Mouse (Mus musculus) myocyte (in vitro differentiated cells): ENCODE measurements around the gene AC140267.1.

Experiments used
- POLR2A ChIP-seq: IDR thresholded peaks from one replicate; pipeline ENCODE4 v1.6.1; 2011; ENCODE audit warnings: low read depth, mild to moderate bottlenecking, control low read depth, moderate library complexity; ENCODE audit not compliant: insufficient read length
- TCF12 ChIP-seq: IDR thresholded peaks from one replicate; pipeline ENCODE4 v1.6.1; 2011; ENCODE audit warnings: mild to moderate bottlenecking, control low read depth; ENCODE audit not compliant: poor library complexity, insufficient read depth, severe bottlenecking
- TCF3 ChIP-seq: IDR thresholded peaks from one replicate; pipeline ENCODE4 v1.6.1; 2011; ENCODE audit warnings: low read depth, control low read depth; ENCODE audit not compliant: insufficient read length

DNA sequence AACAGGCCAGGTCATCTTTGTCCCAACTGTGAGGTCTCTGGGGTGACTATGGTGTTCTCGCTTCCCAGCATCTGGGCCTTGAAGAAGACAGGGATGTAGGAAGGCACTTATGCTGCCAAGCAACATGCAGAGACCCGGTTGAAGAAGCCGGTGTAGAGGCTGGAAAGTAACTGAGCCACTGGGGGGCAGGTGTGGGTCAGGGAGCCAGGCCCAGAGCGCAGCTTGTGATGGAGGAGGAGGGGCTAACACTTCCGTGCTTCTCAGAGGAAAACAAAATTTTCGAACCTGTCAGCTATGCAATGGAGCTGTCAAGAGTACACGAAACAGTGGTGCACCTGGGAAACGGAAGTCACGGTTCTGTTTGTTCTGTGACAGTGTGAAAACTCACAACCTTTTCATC lies 41.5 kb downstream of the AC140267.1 start:
- TF ChIP-seq POLR2A: no peak
- TF ChIP-seq TCF12: no peak
- TF ChIP-seq TCF3: no peak
